Mouse (Mus musculus): ENCODE measurements around the gene Creb1.

Creb1 gene

DNA sequence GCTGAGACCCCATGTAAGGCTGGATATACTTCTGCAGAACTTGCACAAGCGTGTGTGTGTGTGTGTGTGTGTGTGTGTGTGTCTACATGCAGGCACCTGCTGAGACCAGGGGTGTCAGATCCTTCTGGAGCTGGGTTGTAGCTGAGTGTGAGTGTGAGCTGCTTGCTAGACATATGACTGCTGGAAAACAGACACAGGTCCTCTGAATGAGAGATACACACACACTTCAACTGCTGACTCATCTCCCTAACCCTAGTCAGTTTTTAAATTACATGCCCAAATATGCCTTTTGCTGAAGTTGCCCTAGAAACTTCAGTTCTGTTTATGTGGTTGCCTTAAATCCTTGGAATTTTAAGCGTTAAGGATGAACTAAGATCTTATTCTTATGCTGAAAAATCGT is 13.6 kb downstream of the Creb1 start:
- no peak for DNase-seq

DNA sequence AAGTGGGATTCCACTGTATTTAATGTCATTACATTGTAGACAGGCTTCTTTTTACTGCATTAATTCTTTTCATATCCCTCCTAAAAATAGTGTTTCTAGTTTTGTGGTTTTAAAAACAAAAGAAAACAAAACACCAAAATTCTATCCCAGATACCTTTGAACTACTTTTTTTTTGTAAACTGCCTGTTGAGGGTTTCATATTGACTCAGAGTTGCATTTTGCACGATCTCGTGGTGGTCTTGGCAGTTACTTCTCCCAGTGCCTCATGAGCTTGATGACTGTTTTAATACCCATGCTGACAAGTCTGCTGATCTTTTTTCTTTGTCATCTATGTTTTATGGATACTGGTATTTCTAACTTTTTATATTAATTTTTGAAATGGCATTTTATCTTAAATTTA is 16.9 kb downstream of the Creb1 start:
- DNase-seq = no peak

DNA sequence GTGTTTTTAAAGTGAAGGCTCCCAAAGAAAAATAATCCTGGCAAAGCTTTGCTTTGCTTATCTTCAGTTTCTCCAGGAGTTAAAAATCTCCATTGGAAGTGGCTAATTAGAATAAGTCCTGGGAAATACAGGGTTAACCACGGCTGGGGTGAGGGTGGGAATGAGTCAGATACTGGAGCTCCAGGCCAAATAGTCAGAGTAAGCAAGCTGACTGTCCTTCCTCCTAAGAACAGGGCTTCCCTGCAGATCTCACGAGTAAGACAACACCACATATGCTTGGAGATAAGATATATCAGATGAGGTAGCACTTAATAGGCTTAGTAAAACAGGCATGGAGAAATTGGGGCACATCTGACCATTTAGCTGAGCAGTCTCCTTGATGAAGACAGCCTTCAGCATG is 19.5 kb downstream of the Creb1 start:
- DNase-seq = no peak

DNA sequence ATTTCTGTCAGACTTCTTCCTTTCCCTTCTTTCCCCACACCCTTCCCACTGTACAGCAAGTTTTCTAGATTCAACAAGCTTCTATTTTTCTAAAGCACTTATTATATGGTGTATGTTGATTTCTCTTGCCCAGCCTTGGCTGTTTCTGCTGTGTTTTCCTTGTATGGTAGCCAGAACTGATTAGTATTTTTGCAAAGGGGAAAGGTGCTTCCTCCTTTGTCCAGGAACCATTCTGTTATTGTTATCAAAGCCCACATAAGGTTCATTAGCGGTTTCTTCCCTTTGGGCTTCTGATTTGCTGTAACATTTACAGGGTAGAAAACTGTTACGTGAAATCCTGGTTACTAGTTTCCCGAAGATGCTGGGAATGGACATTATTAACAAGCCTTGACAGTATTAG is 27.7 kb downstream of the Creb1 start:
- DNase-seq = no peak

DNA sequence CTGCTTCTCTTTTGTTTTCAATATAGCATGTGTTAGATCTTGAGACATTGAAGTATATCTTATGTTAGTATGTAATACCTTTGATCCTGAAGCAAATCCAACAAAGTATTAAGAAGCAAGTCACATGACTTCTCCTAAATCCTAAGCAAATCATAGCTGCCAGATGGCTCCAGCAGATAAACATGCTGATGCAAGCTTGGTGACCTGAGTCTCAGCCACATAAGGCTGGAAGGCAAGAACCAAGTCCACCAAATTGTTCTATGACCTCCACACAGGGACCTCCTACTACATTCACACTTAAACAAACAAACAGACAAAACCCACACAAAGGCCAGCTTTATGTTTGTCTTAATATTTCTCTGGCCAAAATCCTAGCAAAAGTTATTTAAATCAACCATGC is 35.8 kb downstream of the Creb1 start:
- no peak for DNase-seq

DNA sequence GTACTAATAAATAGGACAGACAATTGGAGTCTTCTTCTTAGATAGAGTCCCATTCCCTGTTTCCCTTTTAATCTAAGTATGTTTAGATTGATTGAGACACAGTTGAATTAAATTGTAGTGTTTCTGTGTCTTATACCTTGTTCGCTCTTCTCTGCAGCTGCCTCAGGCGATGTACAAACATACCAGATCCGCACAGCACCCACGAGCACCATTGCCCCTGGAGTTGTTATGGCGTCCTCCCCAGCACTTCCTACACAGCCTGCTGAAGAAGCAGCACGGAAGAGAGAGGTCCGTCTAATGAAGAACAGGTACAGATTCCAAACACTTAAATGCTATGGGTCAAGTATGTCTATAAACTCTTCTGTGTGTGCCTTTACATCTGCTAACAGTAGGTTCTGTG is 43.6 kb downstream of the Creb1 start:
- DNase-seq = no peak

DNA sequence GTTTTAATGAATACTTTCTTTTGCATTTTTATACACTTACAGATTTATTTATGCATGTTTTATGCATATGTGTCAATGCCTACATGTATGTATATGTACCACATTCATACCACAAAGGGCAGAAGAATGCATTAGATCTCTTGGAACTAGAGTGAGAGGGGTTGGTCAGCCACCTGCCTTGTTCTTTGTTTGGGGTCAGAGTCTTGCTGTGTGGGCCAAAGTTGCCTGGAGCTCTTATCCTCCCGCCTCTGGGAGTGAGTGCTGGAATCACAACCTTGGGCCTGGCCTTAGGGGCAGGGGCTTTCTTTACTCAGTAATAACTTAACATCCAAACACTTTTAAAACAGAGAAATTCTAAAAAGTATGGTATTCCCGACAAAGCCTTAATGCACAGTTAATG is 44.3 kb downstream of the Creb1 start:
- DNase-seq = no peak

DNA sequence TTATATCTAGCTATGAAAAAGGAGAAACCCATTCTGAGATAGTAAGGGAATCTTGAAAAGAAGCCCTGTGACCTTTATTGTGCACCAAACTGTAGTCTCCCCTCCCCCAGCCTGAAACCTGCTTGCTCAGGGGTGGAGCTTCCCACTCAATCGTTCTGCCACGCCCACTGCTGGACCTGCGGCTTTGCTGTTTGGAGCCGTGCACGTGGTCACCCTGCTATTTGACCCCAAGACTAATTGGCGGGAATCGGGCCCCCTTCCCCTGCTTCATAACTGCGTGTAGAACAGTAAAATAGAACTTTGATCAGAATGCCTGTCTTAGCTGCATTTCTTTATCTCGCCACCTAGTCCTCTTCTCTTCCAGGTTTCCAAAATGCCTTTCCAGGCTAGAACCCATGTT is 45.5 kb downstream of the Creb1 start:
- DNase-seq = peak in 1 of 2 experiments; percentile 18

DNA sequence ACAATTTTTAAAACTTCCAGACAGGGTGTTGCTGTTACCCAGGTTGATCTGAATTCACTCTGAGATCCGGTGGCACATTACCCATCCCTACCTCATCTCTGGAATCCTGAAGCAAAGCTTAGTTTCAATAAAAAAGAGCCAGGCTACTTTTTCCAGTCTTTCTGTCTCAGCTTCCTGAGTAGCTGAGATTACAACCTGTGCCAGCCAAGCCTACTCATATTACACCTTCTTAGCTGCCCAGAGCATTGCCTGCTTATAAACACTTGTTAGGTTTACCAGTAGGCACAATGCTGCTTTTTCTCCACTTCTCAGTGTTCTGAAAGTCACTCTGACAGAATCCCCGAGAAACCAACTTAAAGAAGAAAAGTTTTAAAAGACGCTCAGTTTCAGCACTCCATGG is 46.4 kb downstream of the Creb1 start:
- no peak for DNase-seq

DNA sequence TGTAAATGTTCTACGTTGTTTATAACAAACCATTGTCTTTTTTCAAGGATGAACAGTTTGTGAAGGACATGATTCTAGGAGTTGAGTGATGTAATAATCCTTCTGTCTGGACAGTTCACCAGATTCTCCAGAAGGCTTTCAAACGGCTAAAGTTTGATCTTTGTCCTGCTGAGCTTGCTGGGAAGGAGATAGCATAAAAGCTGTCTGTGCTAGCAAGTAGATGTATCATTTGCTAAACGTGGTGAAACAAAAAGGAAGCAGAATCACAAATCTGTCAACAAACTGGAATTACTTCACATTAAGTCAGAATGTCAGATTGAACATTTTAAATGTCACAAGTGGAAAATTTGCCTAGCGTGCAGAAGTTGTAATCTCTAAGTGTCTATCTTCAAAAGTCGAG is 66.5 kb downstream of the Creb1 start:
- DNase-seq = no peak

DNA sequence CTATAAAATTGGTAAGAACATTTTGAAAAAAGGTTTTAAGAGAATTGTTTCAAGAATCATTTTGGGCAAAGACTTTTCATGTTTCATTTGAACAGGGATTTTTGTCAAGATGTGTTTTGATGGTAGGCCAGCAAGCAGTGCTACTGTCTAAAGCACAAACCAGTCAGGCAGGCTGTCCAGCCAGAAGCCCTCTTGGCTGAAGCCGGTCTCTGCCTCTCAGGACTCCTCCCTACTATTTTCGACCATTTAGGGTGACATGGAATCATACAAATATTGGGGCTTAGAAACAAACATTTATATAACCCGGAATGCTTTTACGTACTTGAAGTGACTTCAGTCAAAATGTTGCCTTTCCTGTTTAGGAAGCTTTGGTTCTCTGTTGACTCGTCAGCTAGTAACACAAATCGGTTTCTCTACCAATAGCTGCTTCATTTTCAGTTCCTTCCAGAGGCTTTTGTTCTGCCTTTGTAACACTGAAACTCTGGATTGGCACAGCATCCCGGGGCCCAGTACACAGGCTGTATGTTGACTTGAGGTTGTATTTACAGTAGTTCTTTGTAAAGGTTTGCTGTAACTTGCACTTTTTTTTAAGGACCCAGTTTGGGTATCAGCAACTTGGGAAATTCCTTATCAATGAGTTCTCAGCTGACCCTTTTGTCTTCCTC is 68.1 kb downstream of the Creb1 start:
- DNase-seq = no peak

DNA sequence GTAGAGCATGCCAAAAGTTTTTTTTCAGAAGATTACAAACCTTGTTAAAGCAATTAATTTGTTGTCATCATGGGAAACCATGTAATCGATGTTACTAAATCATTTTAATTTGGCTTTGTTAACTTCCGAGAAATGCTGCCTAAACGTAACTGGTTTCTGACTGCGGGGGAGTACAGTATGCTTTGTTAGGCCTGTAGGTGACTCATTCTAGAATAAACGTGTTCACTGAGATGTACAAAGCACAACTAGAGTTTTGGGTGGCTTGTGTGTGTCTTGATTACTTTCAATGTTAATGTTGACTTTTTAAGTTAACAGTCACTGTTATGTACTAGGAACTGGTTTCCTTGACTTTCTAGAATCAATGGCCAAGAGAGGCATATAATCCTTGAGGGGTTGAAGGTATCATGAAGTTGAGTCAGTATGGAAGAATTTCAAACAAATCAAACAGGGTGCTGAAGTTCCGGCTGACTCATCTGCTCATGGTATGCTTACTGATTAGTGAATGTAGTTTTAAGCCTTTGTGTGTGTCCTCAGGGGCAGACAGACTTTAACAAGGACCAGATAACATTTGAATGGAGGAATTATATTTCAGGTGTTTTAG is 68.9 kb downstream of the Creb1 start:
- no peak for DNase-seq

DNA sequence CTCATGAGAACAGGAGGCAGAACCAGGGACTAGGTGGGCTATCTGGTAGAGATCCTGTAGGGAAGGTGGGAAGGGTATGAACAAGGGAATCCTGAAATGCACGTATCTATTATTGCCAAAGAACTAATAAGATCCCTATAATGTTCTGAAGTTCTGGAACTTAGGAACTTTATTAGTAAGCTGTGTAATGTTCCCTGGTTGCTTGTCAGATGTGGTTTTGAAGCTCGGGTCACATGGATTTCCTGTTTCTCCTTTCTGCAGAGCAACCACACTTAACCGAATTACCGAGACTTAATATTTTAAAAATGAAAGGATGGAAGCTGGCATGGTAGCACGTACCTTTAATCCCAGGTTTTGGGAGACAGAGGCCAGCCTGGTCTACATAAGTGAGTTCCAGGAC is 70.9 kb downstream of the Creb1 start:
- DNase-seq = no peak

DNA sequence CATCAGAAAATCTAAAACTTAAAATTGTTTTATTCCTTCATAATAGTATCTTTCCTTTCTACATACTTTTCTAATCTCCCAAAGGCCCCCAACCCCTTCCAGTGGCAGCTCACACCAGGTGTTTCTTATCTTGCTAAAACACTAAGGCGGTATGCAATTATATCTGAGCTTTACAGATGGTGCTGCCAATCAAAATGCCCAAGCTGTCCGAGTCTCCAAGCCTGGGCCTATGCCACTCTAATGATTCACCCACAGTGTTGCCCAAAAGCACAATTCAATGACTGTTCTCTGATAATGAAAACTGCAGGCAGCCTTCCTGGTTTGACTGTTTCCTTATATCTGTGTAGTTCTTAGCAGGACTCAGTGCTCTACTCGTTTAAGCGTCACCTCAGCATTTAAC is 76.7 kb downstream of the Creb1 start:
- no peak for DNase-seq

DNA sequence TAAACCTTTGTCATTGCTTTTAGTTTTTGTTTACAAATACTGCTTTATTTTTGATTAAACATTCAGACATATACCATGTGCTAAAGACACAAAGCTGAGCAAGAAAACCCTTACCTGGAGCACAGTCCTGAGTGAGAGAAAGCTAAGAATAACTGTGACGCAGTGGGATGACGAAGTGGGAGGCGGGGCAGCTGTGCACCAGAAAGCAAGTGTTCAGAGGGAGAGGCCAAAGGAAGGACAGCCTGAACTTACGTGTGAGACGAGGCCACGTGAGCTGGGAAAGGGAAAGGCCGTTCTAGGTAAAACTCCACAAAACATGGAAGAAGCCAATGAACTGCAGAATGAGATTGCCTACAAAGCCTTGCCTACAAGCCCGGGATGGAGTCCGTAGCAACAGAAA is 77.5 kb downstream of the Creb1 start:
- no peak for DNase-seq

DNA sequence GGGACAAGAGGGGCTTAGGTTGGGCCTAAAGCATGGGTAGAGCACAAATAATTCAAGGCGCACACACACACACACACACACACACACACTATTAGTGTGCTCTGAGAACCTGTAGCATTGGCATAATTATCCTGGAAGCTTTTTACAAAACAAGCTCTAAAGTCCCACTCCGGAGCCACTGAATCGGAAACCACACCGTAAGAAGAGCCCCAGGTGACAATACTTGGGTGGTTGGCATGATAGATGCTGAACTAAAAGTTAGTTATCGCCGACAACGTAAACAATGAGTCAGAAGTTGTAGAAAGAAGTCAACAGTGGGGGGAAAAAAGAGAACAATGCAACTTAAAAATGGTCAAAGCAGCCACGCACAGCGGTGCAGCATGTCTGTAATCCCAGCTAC is 81.9 kb downstream of the Creb1 start:
- DNase-seq = no peak

DNA sequence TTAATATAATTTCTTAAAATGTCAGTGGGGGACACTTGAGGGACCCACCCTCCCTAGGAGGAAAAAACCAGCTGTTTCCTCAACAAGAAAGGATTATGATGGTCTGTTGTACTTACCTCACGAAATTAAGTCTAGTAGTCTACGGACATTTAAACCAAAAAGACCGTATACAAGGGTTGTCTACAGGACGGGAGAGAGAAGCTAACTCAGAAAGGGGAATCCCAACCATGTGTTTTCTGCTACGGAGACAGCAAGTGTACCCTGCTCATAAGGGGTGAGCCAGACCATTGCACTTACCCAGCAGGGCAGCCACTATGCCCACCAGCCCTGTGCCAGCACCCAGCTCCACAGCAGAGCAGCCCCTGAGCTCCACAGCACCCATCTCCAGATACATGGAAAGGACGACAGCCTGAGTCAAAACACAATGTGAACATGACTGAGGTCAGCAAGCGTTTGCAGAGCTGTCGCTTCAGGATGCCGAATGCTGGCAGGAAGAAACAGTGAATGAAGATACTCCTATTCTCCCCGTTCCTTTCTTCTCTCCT is 82.4 kb downstream of the Creb1 start:
- DNase-seq = no peak

DNA sequence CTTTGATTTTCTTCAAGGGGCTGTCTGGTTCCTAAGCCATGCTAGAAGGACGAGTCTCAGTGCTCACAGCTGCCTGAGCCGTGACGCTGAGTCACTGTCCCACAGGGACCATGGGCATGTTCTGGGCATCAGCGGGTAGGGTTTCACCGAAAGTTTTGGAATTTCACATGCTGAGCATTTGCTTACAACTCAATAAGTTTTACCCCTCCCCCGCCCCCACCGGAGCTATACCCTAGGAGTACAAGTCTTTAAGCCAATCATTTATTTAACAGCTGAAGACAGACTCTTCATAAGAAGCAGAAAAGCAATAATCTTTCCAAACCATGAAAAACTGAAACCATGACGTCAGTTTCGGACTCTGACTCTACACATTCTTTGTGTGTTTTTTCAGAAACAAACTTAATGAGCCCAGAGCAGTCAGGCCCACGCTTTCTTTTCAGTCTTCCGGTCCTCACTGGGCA is 83.1 kb downstream of the Creb1 start:
- DNase-seq = peak in 1 of 2 experiments; percentile 24

DNA sequence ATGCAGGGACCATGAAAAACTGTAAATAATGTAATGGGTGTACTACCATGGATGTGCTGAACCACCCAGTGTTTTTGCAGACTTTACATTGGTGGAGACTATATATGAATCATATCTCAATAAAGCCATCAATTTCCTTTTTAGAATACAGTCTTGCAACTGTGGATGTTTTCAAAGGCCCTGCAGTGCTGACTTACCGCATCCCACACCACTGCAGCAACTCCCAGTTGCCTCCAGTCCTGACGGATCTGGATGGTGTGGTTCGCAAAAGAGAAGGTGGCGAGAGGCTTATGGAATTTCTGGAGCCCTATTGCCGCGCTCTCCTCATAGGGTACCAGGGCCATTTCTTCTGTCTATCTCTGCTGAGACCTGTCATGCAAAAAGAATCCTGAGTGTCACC is 83.6 kb downstream of the Creb1 start:
- DNase-seq = peak in 1 of 2 experiments; percentile 14

DNA sequence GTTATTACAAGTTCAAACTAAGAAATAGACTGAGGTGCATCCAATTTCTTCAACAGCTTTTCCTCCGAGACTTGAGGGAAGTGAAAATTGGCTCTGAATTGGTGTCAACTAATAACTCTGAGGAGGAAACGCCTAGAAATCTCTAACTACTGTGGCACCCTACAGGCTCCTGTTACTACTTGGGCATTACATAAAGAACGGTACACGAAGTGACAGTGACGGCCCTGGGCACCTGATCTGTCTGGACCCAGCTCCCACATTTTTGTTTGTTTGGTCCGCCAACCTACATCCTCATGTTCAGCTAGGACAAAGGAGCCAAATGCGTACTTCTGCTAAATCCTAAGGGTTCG is 84.1 kb downstream of the Creb1 start:
- no peak for DNase-seq

DNA sequence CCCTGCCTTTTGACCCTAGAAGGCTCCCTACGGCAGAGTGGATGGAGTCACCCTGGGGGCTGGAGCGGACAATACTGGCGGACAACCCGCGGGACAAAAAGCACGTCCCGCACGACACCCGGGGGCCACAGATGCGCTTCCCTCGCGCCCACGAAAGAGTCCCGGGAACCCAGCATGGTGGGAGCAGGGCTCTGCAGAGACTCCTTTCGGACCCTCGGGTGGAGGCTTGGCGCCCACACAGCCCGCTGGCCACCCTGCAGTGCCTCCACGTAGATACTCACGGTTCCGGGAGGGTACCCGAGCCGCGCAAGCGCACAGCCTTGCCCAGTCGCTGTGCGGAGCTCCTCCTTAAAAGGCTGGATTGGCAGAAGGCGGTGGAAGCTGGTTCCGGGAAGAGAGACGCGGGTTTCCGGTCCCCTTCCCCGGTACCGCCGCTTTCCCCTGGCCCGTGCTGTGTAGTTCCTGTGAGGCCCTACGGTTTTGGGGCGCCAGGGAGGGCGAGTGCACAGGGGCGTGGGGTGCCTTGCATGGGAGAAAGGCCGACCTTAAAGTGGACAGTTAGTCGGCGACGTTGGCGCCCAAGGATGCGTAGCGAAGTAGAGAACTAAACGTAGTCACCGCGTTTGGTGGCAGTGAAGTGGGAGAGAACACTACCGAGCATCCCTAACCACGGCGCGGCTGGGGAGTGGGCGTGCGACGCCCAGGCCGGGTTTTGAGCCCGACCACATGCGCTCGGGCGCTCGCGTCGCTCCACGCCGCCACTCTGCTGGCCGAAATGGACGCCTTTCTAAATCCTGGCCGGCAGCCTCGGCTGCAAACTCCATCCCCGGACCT is 84.7 kb downstream of the Creb1 start, which contains the start of gene Mettl21a:
Mettl21a (minus strand) TSS at position 362 of the 834 bp plus-strand sequence.
- peak; percentile 92 to 95 for DNase-seq

DNA sequence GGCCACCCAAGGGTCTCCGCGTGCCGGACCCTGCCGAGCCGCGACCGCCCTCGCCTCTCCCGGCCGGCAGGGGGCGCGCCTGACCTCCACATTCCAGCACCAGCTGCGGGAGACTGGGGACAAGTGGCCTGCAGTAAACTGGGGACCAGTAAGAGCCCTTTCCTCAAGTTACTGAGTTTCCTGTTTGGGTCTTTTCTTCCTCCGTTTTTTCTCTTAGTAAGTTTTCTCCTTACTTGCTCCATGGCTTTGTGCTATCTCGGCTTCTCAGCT is 85.2 kb downstream of the Creb1 start:
- peak; percentile 93 to 95 for DNase-seq

DNA sequence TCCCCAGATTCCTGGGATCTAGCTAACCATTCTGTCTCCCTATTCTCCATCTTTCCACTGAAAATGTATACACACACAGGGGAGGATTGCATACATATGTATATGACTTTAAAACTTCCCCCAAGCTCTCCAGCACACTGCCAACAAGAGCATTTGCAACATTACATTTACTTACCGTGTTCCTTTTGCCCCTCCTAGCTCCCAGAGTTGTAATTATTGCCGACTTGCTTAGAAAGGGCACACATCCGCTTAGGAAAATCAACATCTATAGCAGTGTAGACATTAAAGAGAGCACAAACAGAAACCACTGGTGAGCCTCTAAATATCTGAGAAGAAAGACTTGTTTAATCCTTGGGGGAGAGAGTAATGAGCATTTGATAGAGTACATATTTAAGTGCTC is 85.8 kb downstream of the Creb1 start:
- DNase-seq = no peak

DNA sequence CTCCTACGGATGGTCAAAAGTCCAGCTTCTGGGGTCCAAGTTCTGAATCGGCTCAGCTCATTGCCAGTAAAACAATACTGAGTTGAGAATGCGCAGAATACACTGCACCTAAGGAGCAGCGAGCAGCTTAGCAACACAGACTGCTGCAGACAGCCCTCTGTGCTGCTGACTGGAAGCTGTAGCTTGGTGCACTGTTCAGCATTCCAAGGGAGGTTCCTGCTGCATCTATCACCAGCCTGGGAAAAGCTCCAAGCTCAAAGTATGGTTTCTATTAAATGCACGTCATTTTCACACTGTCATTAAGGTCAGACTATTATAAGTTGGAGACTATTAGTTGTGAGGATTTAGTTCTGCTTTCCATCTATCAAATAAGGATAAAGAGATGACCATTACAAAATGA is 88.7 kb downstream of the Creb1 start:
- peak in 1 of 2 experiments; percentile 22 for DNase-seq

All from kidney, postnatal 4 days (tissue).